Mouse (Mus musculus) myocyte (in vitro differentiated cells): ENCODE measurements around the gene Pdcd11. TPM values are rescaled to one million over a fixed set of nuclear protein-coding genes. Genes with fewer than 3 reads are reported as not detected.
"Not testable (repeated sequence)": the region's sequence is repeated elsewhere in the genome, so short reads cannot be mapped to it uniquely, and the experiment has no call there.

Experiments used
- H3K27me3 ChIP-seq: one replicate; pipeline ENCODE4 v1.6.1; 2011; ENCODE audit not compliant: control insufficient read depth, insufficient read depth, insufficient read length
- H3K36me3 ChIP-seq: one replicate; pipeline ENCODE4 v1.6.1; 2011; ENCODE audit not compliant: control insufficient read depth, insufficient read depth
- H3K4me2 ChIP-seq: one replicate; pipeline ENCODE4 v1.6.1; 2011; ENCODE audit warnings: low read depth, control low read depth
- H3K4me3 ChIP-seq: one replicate; pipeline ENCODE4 v1.5.1; 2011; ENCODE audit warnings: mild to moderate bottlenecking, control low read depth, moderate library complexity
- H3K79me2 ChIP-seq: one replicate; pipeline ENCODE4 v1.6.1; 2011; ENCODE audit not compliant: control insufficient read depth, insufficient read depth
- H3ac ChIP-seq: one replicate; pipeline ENCODE4 v1.6.1; 2011; ENCODE audit not compliant: control insufficient read depth, insufficient read length
- CEBPB ChIP-seq: IDR thresholded peaks from 2 replicates; pipeline ENCODE4 v1.6.1; 2011; ENCODE audit warnings: mild to moderate bottlenecking, moderate library complexity; ENCODE audit not compliant: poor library complexity, insufficient read depth, severe bottlenecking
- E2F4 ChIP-seq: IDR thresholded peaks from one replicate; pipeline ENCODE4 v1.6.1; 2011; ENCODE audit warnings: mild to moderate bottlenecking, control low read depth, moderate library complexity; ENCODE audit not compliant: insufficient read depth
- MAX ChIP-seq: IDR thresholded peaks from one replicate; pipeline ENCODE4 v1.6.1; 2011; ENCODE audit warnings: low read depth, mild to moderate bottlenecking, control low read depth
- MYOD1 ChIP-seq, 3 experiments: IDR thresholded peaks; one replicate each; pipeline ENCODE4 v1.6.1; 2011; ENCODE audit warnings: control low read depth in 2 of 3, low read depth in 2 of 3, mild to moderate bottlenecking in 2 of 3, moderate library complexity in 1 of 3; ENCODE audit not compliant: insufficient read length in 2 of 3, control insufficient read depth in 1 of 3
- MYOG ChIP-seq, 3 experiments: IDR thresholded peaks; one replicate each; pipeline ENCODE4 v1.6.1; 2011; ENCODE audit warnings: control low read depth in 2 of 3, low read depth in 2 of 3, mild to moderate bottlenecking in 2 of 3; ENCODE audit not compliant: insufficient read length in 2 of 3, control insufficient read depth in 1 of 3, insufficient read depth in 1 of 3
- POLR2A ChIP-seq: IDR thresholded peaks from one replicate; pipeline ENCODE4 v1.6.1; 2011; ENCODE audit warnings: low read depth, mild to moderate bottlenecking, control low read depth, moderate library complexity; ENCODE audit not compliant: insufficient read length
- POLR2AphosphoS2 ChIP-seq: IDR thresholded peaks from one replicate; pipeline ENCODE4 v1.6.1; 2011; ENCODE audit warnings: low read depth, control low read depth; ENCODE audit not compliant: insufficient read length
- REST ChIP-seq: IDR thresholded peaks from one replicate; pipeline ENCODE4 v1.6.1; 2011; ENCODE audit warnings: mild to moderate bottlenecking, control low read depth, moderate library complexity; ENCODE audit not compliant: insufficient read depth, insufficient read length
- SRF ChIP-seq: IDR thresholded peaks from one replicate; pipeline ENCODE4 v1.6.1; 2011; ENCODE audit warnings: low read depth; ENCODE audit not compliant: control insufficient read depth, insufficient read length
- TCF12 ChIP-seq: IDR thresholded peaks from one replicate; pipeline ENCODE4 v1.6.1; 2011; ENCODE audit warnings: mild to moderate bottlenecking, control low read depth; ENCODE audit not compliant: poor library complexity, insufficient read depth, severe bottlenecking
- TCF3 ChIP-seq: IDR thresholded peaks from one replicate; pipeline ENCODE4 v1.6.1; 2011; ENCODE audit warnings: low read depth, control low read depth; ENCODE audit not compliant: insufficient read length
- USF1 ChIP-seq: IDR thresholded peaks from one replicate; pipeline ENCODE4 v1.6.1; 2011; ENCODE audit warnings: low read depth, mild to moderate bottlenecking, control low read depth, moderate library complexity
- polyA plus RNA-seq: library from polyadenylated mRNA; unstranded; fragments of >200 nt; fragmentation: generic; extraction: Trizol; gene quantifications from one replicate; pipeline ENCODE4 v1.2.1, GENCODE M21; 2012; ENCODE audit warnings: missing spikeins

Pdcd11 gene
- polyA plus RNA-seq, 1 experiment, result 16.1 TPM

DNA sequence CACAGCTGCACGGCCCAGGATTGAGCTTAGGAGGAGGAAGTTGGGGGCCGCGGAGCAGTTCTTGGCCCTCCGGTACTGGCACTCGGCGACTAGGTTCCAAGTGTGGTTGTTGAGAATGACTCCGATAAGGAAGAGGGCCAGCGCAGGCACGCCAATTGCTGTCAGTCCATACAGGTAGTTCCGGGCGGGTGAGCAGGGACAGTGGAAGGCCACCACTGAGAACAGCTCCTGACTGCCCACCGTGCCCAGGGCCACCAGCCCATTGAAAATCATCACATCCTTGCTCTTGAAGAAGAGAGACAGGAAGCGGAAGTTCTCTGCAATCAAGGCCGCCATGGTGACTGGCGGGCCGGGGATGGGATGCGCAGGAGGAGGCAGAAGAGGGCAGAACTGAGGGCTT, 45.0 kb downstream of the Pdcd11 start:
- H3K4me2 ChIP-seq, result no peak overlapping the region
- H3K4me3 ChIP-seq, result no peak overlapping the region
- H3K27me3 ChIP-seq, result no peaks in the 10 kb centered on the region
- no peak overlapping the region for H3ac ChIP-seq
- no peak for TF ChIP-seq MYOG (IDR thresholded peaks at IDR 0.05; ENCODE audit: control insufficient read depth in 1 of 3, insufficient read depth in 1 of 3, insufficient read length in 2 of 3, low read depth in 2 of 3)
- no peak for TF ChIP-seq SRF
- TF ChIP-seq TCF3, result no peak
- TF ChIP-seq MYOD1 (IDR thresholded peaks at IDR 0.05; ENCODE audit: control insufficient read depth in 1 of 3, insufficient read length in 2 of 3, low read depth in 2 of 3), result no peak
- TF ChIP-seq POLR2A, result no peak
- no peak for TF ChIP-seq MAX
- TF ChIP-seq REST, result no peak
- TF ChIP-seq CEBPB, result no peak
- no peak for TF ChIP-seq POLR2AphosphoS2
- no peak for TF ChIP-seq USF1
- no peak for TF ChIP-seq TCF12
- TF ChIP-seq E2F4, result no peak
- H3K36me3 ChIP-seq, result no peaks in the 10 kb centered on the region
- no peaks in the 10 kb centered on the region for H3K79me2 ChIP-seq

DNA sequence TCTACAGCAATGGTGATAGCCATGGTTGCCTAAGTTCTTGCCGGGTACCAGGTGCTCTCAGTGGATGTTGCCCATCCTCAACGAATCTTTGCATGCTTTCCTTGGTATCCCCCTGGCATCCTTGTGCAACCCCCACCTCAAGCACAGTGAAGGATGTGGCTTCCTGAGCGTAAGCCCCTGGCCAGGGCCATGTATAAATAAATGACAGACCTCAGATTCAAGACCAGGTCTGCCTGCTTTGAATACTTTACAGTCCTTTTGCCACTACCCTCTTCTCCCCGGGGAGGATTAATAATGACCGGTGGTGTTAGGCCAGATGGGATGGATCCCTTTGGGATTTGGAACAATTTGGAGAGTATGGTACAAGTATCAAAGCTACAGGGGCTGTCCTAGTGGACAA, 45.6 kb downstream of the Pdcd11 start:
- Histone ChIP-seq H3K4me2 (peak overlapping the region; percentile 39), H3K4me3 (no peak overlapping the region), H3K27me3 (no peaks in the 10 kb centered on the region), H3K79me2 (no peaks in the 10 kb centered on the region), H3ac (no peak overlapping the region), H3K36me3 (no peaks in the 10 kb centered on the region)
- TF ChIP-seq USF1, result no peak

DNA sequence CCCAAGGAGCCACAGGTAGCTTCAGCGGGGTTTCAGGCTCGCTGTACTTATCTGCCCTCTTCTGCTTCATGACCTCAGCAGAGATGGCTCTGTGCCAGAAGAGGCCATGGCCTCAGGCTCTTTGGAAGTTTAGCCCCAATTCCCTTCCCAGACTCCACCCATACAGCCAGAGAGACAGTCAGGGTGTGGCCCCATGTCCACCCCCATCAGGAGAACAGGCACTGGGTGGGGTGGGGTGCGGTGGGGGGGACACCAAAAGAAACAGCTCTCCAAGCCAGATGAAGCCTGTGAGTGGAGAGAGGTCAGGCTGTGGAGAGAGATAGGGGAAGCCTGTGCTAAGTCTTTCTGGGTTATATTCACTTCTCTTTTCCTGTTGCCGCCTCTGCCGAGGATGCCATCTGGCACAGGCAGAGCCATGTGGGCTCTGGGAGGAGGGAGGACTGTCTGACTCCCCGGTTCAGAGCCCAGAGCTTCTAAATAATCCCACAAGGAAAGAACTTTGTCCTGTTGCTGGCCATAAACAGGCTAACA, 46.5 kb downstream of the Pdcd11 start:
- no peaks in the 10 kb centered on the region for H3K27me3 ChIP-seq
- H3K4me2 ChIP-seq, result peak overlapping the region; percentile 39
- H3K79me2 ChIP-seq, result no peaks in the 10 kb centered on the region
- no peaks in the 10 kb centered on the region for H3K36me3 ChIP-seq
- H3K4me3 ChIP-seq, result peak overlapping the region; percentile 22
- TF ChIP-seq MAX (no peak), REST (no peak), MYOG (IDR thresholded peaks at IDR 0.05; ENCODE audit: control insufficient read depth in 1 of 3, insufficient read depth in 1 of 3, insufficient read length in 2 of 3, low read depth in 2 of 3) (no peak), SRF (no peak), TCF3 (no peak), E2F4 (no peak), MYOD1 (IDR thresholded peaks at IDR 0.05; ENCODE audit: control insufficient read depth in 1 of 3, insufficient read length in 2 of 3, low read depth in 2 of 3) (no peak), POLR2AphosphoS2 (no peak), CEBPB (no peak), TCF12 (no peak), POLR2A (no peak), USF1 (no peak)
- no peak overlapping the region for H3ac ChIP-seq

DNA sequence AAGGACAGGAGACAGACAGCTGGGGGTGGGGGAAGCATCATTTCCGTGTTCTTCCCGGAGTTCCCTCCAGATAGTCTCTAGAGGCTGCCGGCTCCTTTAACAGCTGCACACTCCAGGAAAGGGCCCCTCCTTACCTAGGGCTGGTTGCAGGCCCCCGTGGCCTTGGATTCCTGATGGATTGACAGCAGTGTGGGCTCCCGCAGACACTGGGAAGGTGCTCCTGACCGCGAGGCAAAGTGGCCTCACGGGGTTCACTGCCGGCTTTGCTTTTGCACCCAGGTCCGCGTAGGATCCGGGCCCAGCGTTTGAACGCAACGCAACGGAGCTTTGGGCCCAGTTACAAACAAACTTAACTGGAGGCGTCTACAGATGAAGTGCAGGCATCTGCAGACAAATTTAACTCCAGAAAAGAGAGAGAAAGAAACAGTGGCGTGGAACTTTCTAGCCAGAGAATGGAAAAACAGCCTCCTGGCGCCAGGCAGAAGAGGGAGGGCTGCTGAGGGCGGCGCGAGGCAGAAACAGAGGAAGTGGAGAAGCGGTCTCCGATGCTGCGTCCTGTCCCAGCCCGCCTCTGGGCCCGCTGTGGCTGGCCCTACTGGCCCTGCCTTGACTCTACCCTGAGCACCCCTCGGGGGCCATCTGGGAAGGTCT, 47.3 kb downstream of the Pdcd11 start, which contains the start of gene Calhm2:
Gene Calhm2 (minus strand): TSS at position 524 of the 651 bp plus-strand sequence.
- Histone ChIP-seq H3K36me3 (no peaks in the 10 kb centered on the region), H3ac (no peak within 1 kb of the TSS), H3K4me3 (peak within 1 kb of the TSS; percentile 22), H3K79me2 (no peaks in the 10 kb centered on the region), H3K4me2 (peak within 1 kb of the TSS; percentile 40), H3K27me3 (no peaks in the 10 kb centered on the region)
- TF ChIP-seq POLR2A, result no peak
- TF ChIP-seq SRF, result no peak
- no peak for TF ChIP-seq E2F4
- TF ChIP-seq TCF12, result no peak
- no peak for TF ChIP-seq MAX
- TF ChIP-seq POLR2AphosphoS2, result no peak
- no peak for TF ChIP-seq TCF3
- TF ChIP-seq MYOG (IDR thresholded peaks at IDR 0.05; ENCODE audit: control insufficient read depth in 1 of 3, insufficient read depth in 1 of 3, insufficient read length in 2 of 3, low read depth in 2 of 3), result no peak
- no peak for TF ChIP-seq REST
- no peak for TF ChIP-seq USF1
- TF ChIP-seq CEBPB, result no peak
- no peak for TF ChIP-seq MYOD1 (IDR thresholded peaks at IDR 0.05; ENCODE audit: control insufficient read depth in 1 of 3, insufficient read length in 2 of 3, low read depth in 2 of 3)

DNA sequence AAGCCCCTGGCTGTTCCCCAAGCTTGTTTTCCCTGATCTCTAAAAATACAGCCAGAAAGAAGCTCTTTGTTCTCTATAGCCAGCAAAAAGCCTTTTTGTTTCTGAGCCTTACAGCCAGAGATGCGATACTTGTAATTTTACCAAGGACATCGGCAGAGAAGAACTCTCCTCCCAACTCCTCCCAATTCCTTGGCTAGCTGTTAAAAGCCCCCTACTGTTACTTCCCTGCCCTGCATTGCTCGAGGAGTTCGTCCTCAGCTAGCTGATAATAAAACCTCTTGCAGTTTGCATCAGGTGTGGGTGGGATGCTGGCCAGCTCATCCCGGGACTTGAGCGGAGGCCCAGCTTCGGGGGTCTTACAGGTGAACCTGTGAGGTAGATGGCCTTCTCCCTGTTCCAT, 49.0 kb downstream of the Pdcd11 start:
- H3K36me3 ChIP-seq, H3K79me2 ChIP-seq, H3K4me2 ChIP-seq, H3K27me3 ChIP-seq, H3ac ChIP-seq, H3K4me3 ChIP-seq: not testable (repeated sequence)
